Mouse (Mus musculus): ENCODE measurements around the gene Vmn2r69. TPM values are rescaled to one million over a fixed set of nuclear protein-coding genes. Genes with fewer than 3 reads are reported as not detected.

Vmn2r69 gene
- not detected for total RNA-seq (2018; cell fraction: chromatin; rRNA removed)
- total RNA-seq (2018; cell fraction: cytosol; rRNA removed) = not detected
- not detected for total RNA-seq (2018; cell fraction: nucleus; rRNA removed)
- polyA plus RNA-seq (2018) = not detected in 3 replicates

DNA sequence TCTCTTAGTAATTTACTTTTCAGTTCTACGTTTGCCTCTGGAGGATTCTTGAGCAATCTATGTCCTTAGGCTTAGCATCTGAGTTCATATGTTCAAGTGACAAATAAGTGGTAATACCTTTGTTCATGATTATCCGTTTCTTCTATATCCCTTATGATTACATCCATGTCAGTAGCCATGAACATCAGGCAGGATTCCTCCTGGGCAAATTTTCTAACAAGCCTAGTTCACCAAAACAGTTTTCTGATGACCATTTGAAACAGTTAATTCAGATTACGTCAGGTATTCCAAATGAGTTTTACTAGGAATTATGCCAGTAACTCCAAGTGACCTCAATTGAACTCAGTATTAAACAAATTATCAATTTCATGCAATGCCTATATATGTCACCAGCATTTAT lies at the start of gene Vmn2r69:
Vmn2r69 (minus strand) TSS at position 101 of the 400 bp plus-strand sequence.
- Histone ChIP-seq H3K79me2 (ENCODE audit: inconsistent target) (no peaks in the 10 kb centered on the region), H3K36me3 (ENCODE audit: inconsistent target) (no peaks in the 10 kb centered on the region), H3K4me3 (ENCODE audit: inconsistent target) (no peak within 1 kb of the TSS), H3K27ac (no peak within 1 kb of the TSS)
- WGBS (ENCODE audit: missing documents) = 91% methylated on average over 3 of the region's 3 CpGs

Other genes starting within 250 kb of the Vmn2r69 start
- not detected in 3 replicates for gene Vmn2r68, start 178.1 kb downstream of the Vmn2r69 start, polyA plus RNA-seq (2018)
- not detected in 3 replicates for gene Vmn2r71, start 147.2 kb upstream of the Vmn2r69 start, polyA plus RNA-seq (2018)
- gene Vmn2r70, start 153.3 kb upstream of the Vmn2r69 start, polyA plus RNA-seq (2018) = not detected in 3 replicates